Mouse (Mus musculus) lung, embryonic 16.5 days (tissue): ENCODE results near the gene C1ra. TPM values are rescaled to one million over a fixed set of nuclear protein-coding genes. Genes with fewer than 3 reads are reported as not detected.
"Not testable (repeated sequence)": the region's sequence is repeated elsewhere in the genome, so short reads cannot be mapped to it uniquely, and the experiment has no call there.

Experiments used
- ATAC-seq: fragments of 200-750 bp; cut with Nextera tagmentation; 2 replicates; pipeline ENCODE4 v1.8.0; 2017; ENCODE audit warnings: low read depth, mild to moderate bottlenecking, moderate library complexity
- H3K27ac ChIP-seq: fragments of 300-500 bp; sonication (generic); 2 replicates; pipeline ENCODE4 v1.5.1; 2014; ENCODE audit warnings: mild to moderate bottlenecking, control low read depth, low read length
- H3K27me3 ChIP-seq: fragments of 300-500 bp; sonication (generic); 2 replicates; pipeline ENCODE4 v1.6.1; 2014; ENCODE audit warnings: low read depth, low read length, mixed read lengths; ENCODE audit not compliant: control insufficient read depth, insufficient read depth
- H3K36me3 ChIP-seq: fragments of 300-500 bp; sonication (generic); 2 replicates; pipeline ENCODE4 v1.6.1; 2014; ENCODE audit warnings: low read length; ENCODE audit not compliant: control insufficient read depth, insufficient read depth
- H3K4me1 ChIP-seq: fragments of 300-500 bp; sonication (generic); replicated peaks from 2 replicates; pipeline ENCODE4 v1.6.1; 2014; ENCODE audit warnings: low read length, mixed read lengths; ENCODE audit not compliant: control insufficient read depth, insufficient read depth
- H3K4me2 ChIP-seq: fragments of 300-500 bp; sonication (generic); 2 replicates; pipeline ENCODE4 v1.6.1; 2014; ENCODE audit warnings: low read depth, low read length, control low read depth
- H3K4me3 ChIP-seq: fragments of 300-500 bp; sonication (generic); 2 replicates; pipeline ENCODE4 v1.5.1; 2014; ENCODE audit warnings: mild to moderate bottlenecking, low read length, control low read depth
- H3K9ac ChIP-seq: fragments of 300-500 bp; sonication (generic); 2 replicates; pipeline ENCODE4 v1.6.1; 2014; ENCODE audit warnings: low read length, control low read depth
- H3K9me3 ChIP-seq: fragments of 300-500 bp; sonication (generic); 2 replicates; pipeline ENCODE4 v1.6.1; 2016; ENCODE audit warnings: low read length; ENCODE audit not compliant: control insufficient read depth
- WGBS: fragments of 180-500 bp; shearing (Covaris S2); extraction: QIAGEN DNeasy Blood & Tissue Kit; methylation state at CpG from one replicate; pipeline ENCODE4 v1.1.7; 2014; 5-methylcytosine and 5-hydroxymethylcytosine counted together
- polyA plus RNA-seq: library from polyadenylated mRNA; unstranded; fragments of >200 nt; fragmentation: Nextera tagmentation; extraction: Ambion mirVana; gene quantifications from 2 replicates; pipeline ENCODE4 v1.2.1, GENCODE M21; 2015

C1ra gene
- polyA plus RNA-seq, 1 experiment from 2014 or later = 6.0 TPM

DNA sequence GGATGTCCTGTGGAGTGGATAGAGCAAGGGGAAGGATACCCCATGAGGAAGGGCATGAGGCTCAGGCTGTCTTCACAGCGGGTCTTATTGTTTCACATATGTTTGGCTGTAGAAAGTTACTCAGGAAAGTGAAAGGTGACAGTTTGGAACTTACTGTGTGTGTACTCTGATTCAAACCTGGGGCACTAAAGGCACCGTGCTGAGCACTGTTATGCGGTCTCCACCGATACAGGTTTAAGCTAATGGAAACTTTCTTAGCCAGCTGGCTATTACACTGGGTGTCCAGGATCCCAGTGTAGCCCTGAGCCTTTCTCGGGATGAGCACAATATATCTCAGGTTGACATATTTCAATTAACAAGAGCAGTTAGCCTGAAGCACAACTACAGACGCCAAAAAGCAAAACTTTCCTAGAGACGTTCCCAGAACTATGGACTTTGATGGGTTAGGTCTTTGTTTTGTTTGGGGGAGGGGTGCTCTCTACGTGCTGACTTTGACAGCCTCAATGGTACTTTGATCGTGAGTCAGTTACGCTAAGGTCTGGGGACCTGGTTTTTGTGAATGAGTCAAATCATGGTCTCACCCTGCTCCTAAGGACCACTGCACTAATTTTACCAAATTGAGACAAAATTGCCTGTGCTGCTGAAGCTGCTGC is 12.2 kb upstream of the C1ra start:
- Histone ChIP-seq H3K4me2 (no peak overlapping the region), H3K27me3 (no peaks in the 10 kb centered on the region), H3K27ac (no peak overlapping the region), H3K9me3 (no peaks in the 10 kb centered on the region), H3K4me1 (no peaks in the 10 kb centered on the region), H3K36me3 (no peaks in the 10 kb centered on the region), H3K9ac (no peak overlapping the region), H3K4me3 (no peak overlapping the region)
- no peak for ATAC-seq
- 36% methylated on average over 10 of the region's 10 CpGs for WGBS

DNA sequence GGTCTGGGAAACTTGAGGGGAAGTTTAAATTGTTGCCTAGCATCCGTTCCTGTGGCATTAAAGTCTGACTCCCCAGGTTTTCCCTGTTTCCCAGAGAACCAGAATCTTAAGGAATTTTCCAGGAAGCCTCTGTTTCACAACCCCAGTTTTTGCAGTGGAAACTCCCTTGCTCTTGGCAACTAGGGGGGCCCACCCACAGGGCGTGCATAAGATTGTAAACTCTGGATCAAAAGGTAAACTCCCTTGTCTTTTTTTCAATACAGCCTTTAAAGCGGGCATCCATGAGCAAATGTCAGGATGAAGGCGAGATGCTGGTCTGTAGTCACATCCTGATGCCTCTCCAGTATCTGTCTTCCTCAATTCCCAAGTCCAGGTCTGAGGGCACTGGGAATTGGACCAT is 10.7 kb upstream of the C1ra start:
- no peaks in the 10 kb centered on the region for H3K4me1 ChIP-seq
- no peak overlapping the region for H3K4me3 ChIP-seq
- no peaks in the 10 kb centered on the region for H3K9me3 ChIP-seq
- no peak overlapping the region for H3K27ac ChIP-seq
- H3K9ac ChIP-seq = no peak overlapping the region
- no peak overlapping the region for H3K4me2 ChIP-seq
- no peak for ATAC-seq
- H3K27me3 ChIP-seq = no peaks in the 10 kb centered on the region
- no peaks in the 10 kb centered on the region for H3K36me3 ChIP-seq
- WGBS = 67% methylated on average over 4 of the region's 4 CpGs

DNA sequence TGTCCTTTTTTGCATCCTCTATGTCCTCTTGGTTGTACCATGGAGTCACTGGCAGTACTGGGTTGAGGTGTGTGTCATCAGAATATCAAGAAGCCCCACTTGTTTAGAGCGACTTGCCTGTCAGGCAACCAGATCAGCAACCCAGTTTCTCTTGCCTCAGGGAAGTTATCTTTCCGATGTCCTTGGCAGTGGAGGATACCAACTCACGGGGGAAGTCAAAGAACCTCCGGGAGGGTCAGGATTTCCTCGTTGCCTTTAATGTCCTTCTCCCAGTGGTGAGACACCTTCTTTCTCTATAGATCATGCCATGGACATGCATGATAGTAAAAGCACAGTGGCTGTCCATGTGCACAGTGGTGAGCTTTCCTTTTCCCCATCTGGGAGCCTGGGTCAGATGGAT is 10.2 kb upstream of the C1ra start:
- no peaks in the 10 kb centered on the region for H3K27me3 ChIP-seq
- H3K36me3 ChIP-seq = no peaks in the 10 kb centered on the region
- no peak overlapping the region for H3K9ac ChIP-seq
- no peaks in the 10 kb centered on the region for H3K4me1 ChIP-seq
- ATAC-seq = no peak
- H3K4me3 ChIP-seq = no peak overlapping the region
- 85% methylated on average over 5 of the region's 5 CpGs for WGBS
- H3K27ac ChIP-seq = no peak overlapping the region
- H3K9me3 ChIP-seq = no peaks in the 10 kb centered on the region
- H3K4me2 ChIP-seq = no peak overlapping the region

DNA sequence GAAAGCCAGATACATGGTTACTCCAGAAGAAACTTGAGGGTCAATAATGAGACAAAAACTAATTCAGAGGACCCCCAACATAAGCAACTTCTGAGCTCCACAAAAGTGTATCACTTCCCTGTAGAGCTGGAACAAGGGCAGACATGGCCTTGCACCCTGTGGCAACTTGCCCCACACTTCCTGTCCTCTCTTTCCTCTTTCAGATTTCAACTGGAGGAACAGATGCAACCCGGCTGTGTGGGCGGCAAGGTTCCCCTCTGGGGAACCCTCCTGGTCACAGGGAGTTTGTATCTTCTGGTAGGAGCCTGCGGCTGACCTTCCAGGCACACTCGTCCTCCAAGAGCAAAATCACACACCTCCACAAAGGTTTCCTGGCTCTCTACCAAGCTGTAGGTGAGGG is 7.2 kb upstream of the C1ra start:
- no peak overlapping the region for H3K9ac ChIP-seq
- no peaks in the 10 kb centered on the region for H3K36me3 ChIP-seq
- no peak overlapping the region for H3K27ac ChIP-seq
- no peaks in the 10 kb centered on the region for H3K27me3 ChIP-seq
- no peaks in the 10 kb centered on the region for H3K4me1 ChIP-seq
- ATAC-seq = no peak
- 49% methylated on average over 4 of the region's 4 CpGs for WGBS
- no peak overlapping the region for H3K4me2 ChIP-seq
- no peaks in the 10 kb centered on the region for H3K9me3 ChIP-seq
- no peak overlapping the region for H3K4me3 ChIP-seq

DNA sequence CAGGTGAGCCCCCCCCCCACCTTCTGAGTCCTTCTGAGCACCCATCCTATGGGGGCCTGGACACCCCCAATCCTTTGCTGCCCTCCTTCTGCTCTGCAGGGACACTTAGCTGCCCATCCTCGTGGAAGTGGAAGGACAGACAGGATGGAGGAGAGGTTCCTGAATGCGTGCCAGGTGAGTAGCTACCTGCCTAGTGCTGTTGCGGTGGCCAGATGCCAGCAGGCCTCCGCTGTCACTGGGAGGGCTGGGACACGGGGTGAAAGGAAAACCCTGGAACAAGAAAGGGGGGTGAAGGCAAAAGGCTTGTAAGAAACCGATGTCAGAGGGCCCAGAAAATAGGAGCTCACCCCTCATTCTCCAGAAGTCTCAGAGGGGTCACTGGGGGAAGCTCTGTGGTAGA is 5.2 kb upstream of the C1ra start:
- Histone ChIP-seq H3K4me3 (no peak overlapping the region), H3K4me2 (no peak overlapping the region), H3K27ac (no peak overlapping the region), H3K27me3 (no peaks in the 10 kb centered on the region), H3K9me3 (no peaks in the 10 kb centered on the region), H3K36me3 (no peaks in the 10 kb centered on the region), H3K9ac (no peak overlapping the region), H3K4me1 (no peaks in the 10 kb centered on the region)
- ATAC-seq = no peak
- 71% methylated on average over 6 of the region's 6 CpGs for WGBS

DNA sequence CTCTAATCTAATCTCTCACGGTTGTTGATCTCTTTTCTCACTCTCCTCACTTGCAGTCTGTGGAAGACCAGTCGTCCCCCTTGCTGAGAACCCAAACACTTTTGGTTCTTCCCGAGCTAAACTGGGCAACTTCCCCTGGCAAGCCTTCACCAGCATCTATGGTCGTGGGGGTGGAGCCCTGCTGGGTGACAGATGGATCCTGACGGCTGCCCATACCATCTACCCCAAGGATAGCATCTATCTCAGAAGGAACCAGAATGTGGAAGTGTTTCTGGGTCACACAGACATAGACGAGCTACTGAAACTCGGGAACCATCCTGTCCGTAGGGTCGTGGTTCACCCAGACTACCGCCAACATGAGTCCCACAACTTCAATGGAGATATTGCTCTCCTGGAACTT is 3.9 kb upstream of the C1ra start:
- Histone ChIP-seq H3K9ac (no peak overlapping the region), H3K9me3 (no peaks in the 10 kb centered on the region), H3K4me2 (no peak overlapping the region), H3K36me3 (no peaks in the 10 kb centered on the region), H3K27ac (no peak overlapping the region), H3K4me3 (no peak overlapping the region), H3K4me1 (no peaks in the 10 kb centered on the region), H3K27me3 (no peaks in the 10 kb centered on the region)
- ATAC-seq = no peak
- WGBS = 66% methylated on average over 10 of the region's 10 CpGs

DNA sequence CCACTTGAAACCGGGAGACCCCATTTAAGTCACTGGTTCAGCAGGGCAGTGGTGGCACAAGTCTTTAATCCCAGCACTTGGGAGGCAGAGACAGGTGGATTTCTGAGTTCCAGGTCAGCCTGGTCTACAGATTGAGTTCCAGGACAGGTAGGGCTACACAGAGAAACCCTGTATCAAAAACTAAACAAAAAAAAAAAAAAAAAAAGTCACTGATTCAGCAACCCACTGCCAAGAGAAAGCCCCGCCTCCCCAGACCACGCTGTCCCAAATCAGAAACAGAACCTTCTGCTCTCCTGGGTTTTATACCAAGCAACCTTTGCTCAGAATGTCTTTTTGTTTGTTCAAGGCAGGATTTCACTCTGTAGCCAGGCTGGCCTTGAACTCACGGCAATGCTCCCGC is 3.0 kb upstream of the C1ra start:
- H3K4me2 ChIP-seq, H3K27ac ChIP-seq, ATAC-seq, H3K4me1 ChIP-seq, H3K36me3 ChIP-seq, H3K9me3 ChIP-seq, H3K27me3 ChIP-seq, H3K4me3 ChIP-seq, H3K9ac ChIP-seq: not testable (repeated sequence)
- WGBS = 76% methylated on average over 5 of the region's 5 CpGs

DNA sequence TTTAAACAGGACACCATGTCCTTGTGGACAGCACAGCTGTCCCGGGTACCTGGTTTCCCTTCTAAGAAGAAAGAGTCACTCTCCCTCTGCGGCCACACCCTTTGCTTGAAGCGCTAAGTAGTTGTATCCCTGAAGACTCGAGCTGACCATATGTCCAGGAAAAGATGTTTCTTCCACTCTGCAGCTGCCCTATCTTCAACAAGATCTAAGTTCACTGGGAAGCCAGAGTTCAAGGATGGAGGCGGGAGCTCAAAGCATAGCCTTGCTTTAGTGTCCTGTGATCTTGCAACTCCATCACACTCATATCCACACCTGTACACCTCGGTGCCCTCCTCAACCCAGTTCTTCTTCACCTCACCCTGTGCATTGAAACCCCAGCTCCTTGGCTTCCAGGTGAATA is 269 bp upstream of the C1ra start:
- H3K36me3 ChIP-seq = no peaks in the 10 kb centered on the region
- H3K4me3 ChIP-seq = no peak overlapping the region
- 45% methylated on average over 6 of the region's 6 CpGs for WGBS
- H3K27ac ChIP-seq = no peak overlapping the region
- H3K27me3 ChIP-seq = no peaks in the 10 kb centered on the region
- no peaks in the 10 kb centered on the region for H3K9me3 ChIP-seq
- no peak for ATAC-seq
- no peaks in the 10 kb centered on the region for H3K4me1 ChIP-seq
- no peak overlapping the region for H3K9ac ChIP-seq
- H3K4me2 ChIP-seq = no peak overlapping the region

DNA sequence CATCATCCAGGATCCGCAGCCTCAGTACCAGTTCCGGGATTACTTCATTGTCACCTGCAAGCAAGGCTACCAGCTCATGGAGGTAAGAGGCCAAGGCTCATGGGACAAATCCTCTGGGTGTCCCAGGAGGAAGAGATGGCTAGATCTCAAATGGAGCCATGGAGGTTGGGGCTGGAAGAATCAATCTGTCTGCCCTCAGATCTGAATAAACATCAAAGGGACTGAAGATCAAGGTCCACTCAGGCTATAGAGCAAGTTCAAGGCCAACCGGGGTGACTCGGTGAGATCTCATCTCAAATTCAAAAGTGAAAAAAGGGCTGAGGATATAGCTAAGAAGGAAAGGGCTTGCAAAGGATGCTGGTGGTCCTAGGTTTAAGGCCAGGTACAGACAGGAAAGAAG is 5.5 kb downstream of the C1ra start:
- not testable (repeated sequence) for H3K9ac ChIP-seq, H3K36me3 ChIP-seq, H3K4me3 ChIP-seq, H3K27me3 ChIP-seq, H3K4me2 ChIP-seq, H3K4me1 ChIP-seq, H3K27ac ChIP-seq, H3K9me3 ChIP-seq, ATAC-seq
- 81% methylated on average over 2 of the region's 4 CpGs for WGBS

DNA sequence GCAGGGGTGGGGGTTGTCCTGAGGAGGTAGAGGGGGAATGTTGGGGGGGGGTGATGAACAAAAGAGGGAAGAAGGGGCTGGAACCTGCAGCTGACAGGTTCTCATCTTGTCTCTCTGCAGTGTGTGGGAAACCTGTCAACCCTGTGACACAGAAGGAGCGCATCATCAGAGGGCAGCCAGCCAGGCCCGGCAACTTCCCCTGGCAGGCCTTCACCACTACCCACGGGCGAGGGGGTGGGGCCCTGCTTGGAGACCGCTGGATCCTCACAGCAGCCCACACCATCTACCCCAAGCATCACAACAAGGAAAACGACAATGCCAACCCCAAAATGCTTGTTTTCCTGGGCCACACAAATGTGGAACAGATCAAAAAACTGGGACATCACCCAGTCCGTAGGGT is 9.9 kb downstream of the C1ra start:
- 69% methylated on average over 7 of the region's 7 CpGs for WGBS
- H3K27me3 ChIP-seq, H3K4me1 ChIP-seq, ATAC-seq, H3K36me3 ChIP-seq, H3K9ac ChIP-seq, H3K27ac ChIP-seq, H3K4me3 ChIP-seq, H3K4me2 ChIP-seq, H3K9me3 ChIP-seq: not testable (repeated sequence)
